ENCODE assay signal across 8 mouse cellular contexts in genomic region chr14:24778748-24779630, GRCm38 (mm10).
A peak's percentile ranks its signal among the peaks of the same experiment; 100 is the strongest.
DNase-seq lines count a peak whose midpoint lies in the region; ATAC-seq and TF ChIP-seq lines count a peak whose summit lies in the region.

No protein-coding gene starts in this region.

- peak; percentile 84 for ATAC-seq in frontal cortex, adult (ENCODE audit: low TSS enrichment)
- ATAC-seq in hematopoietic stem cell, adult 5-6 weeks (replicated peaks in 1 of 2; ENCODE audit: insufficient read depth in 1 of 2, low FRiP score in 2 of 2, low TSS enrichment in 1 of 2, low read depth in 1 of 2, poor library complexity in 2 of 2, severe bottlenecking in 2 of 2): peak; percentile 88 to 93
- ATAC-seq in lung, embryonic 14.5 days (ENCODE audit: insufficient read depth): peak; percentile 97
- ATAC-seq in neutrophil, adult 5-6 weeks (ENCODE audit: extremely low read depth, insufficient number of reproducible peaks, low FRiP score, poor library complexity, severe bottlenecking): peak; percentile 36; the same call in 1 of the 2 replicates

- TF ChIP-seq CTCF in cerebellum, adult 2 months (IDR thresholded peaks at IDR 0.05; ENCODE audit: borderline replicate concordance, insufficient read depth, low read depth, low read length): peak; percentile 67
- peak; percentile 61 for TF ChIP-seq CTCF in lung, embryonic 14.5 days (IDR thresholded peaks at IDR 0.05; ENCODE audit: low read depth)

- H3K27me3 ChIP-seq in cerebellum, adult 2 months (ENCODE audit: control insufficient read depth, insufficient read depth, low read length): no peaks in the 10 kb centered on the region
- H3K27me3 ChIP-seq in lung, embryonic 14.5 days (ENCODE audit: insufficient read depth, low read length): no peaks in the 10 kb centered on the region

- no peaks in the 10 kb centered on the region for H3K36me3 ChIP-seq in ES-E14 (ENCODE audit: control insufficient read depth, insufficient read depth, low read length, poor library complexity, severe bottlenecking)
- no peaks in the 10 kb centered on the region for H3K36me3 ChIP-seq in lung, embryonic 14.5 days (ENCODE audit: insufficient read depth)

- WGBS in cerebellum, adult 2 months: 2% methylated on average over 39 of the region's 39 CpGs
- WGBS in lung, embryonic 14.5 days: under 1% methylated on average over 39 of the region's 39 CpGs

- peak overlapping the region; percentile 62 for H3K9ac ChIP-seq in ES-E14 (ENCODE audit: insufficient read depth, low read depth, low read length, poor library complexity, severe bottlenecking)
- peak overlapping the region; percentile 53 for H3K9ac ChIP-seq in lung, embryonic 14.5 days

- in situ Hi-C loops in ES-E14 (cut with MboI; ENCODE audit: low sequenced_read_pairs in 2 of 2, unreplicated experiment in 2 of 2): no loop called here

- H3K9me3 ChIP-seq in ES-E14 (ENCODE audit: control insufficient read depth, insufficient read depth, low read depth, low read length): no peaks in the 10 kb centered on the region
- no peaks in the 10 kb centered on the region for H3K9me3 ChIP-seq in lung, embryonic 14.5 days (ENCODE audit: low read depth, low read length)

- no peak; the same call in 1 of the 2 replicates for TF ChIP-seq POLR2A in cerebellum, adult 2 months (IDR thresholded peaks at IDR 0.05; ENCODE audit: borderline replicate concordance, insufficient read depth, low read length)

- no peak overlapping the region for H3K27ac ChIP-seq in ES-E14 (ENCODE audit: insufficient read depth, low read depth, low read length, poor library complexity, severe bottlenecking)
- H3K27ac ChIP-seq in cerebellum, adult 2 months (ENCODE audit: insufficient read depth, low read length): peak overlapping the region; percentile 63
- peak overlapping the region; percentile 75 for H3K27ac ChIP-seq in lung, embryonic 14.5 days (ENCODE audit: low read depth)

- peak overlapping the region; percentile 63 to 67 for H3K4me3 ChIP-seq in ES-E14 (ENCODE audit: insufficient read depth in 1 of 2, low read depth in 1 of 2, low read length in 2 of 2, poor library complexity in 1 of 2, severe bottlenecking in 1 of 2)
- H3K4me3 ChIP-seq in cerebellum, adult 2 months (replicated peaks; ENCODE audit: insufficient read depth, low read depth, low read length): peak overlapping the region; percentile 41
- peak overlapping the region; percentile 37 for H3K4me3 ChIP-seq in lung, embryonic 14.5 days (ENCODE audit: low read depth, low read length)

- H3K4me2 ChIP-seq in lung, embryonic 14.5 days: peak overlapping the region; percentile 63

- no peak for DNase-seq in ES-E14 (ENCODE audit: low read depth, low spot score)
- DNase-seq in cerebellum, adult 2 months: peak; percentile 94 to 95
- peak; percentile 91 for DNase-seq in layer of hippocampus, adult 8-10 months (ENCODE audit: low spot score in 2 of 2)
- peak; percentile 90 for DNase-seq in lung, embryonic 14.5 days
- peak; percentile 70 for DNase-seq in testis, postnatal 14 days (ENCODE audit: low spot score)

- H3K4me1 ChIP-seq in ES-E14 (ENCODE audit: control insufficient read depth in 2 of 2, insufficient read depth in 2 of 2, low read length in 2 of 2, poor library complexity in 1 of 2): peaks cover 0 to 5% of the 10 kb centered on the region in 2 experiments; a peak in 1 of 4 replicates
- H3K4me1 ChIP-seq in cerebellum, adult 2 months (ENCODE audit: control insufficient read depth, insufficient read depth, low read length): peaks cover 17% of the 10 kb centered on the region
- H3K4me1 ChIP-seq in lung, embryonic 14.5 days (ENCODE audit: insufficient read depth): no peaks in the 10 kb centered on the region

TF ChIP-seq in ES-E14, 5 proteins besides CTCF, POLR2A, EP300 and RAD21:
- TF ChIP-seq CHD2 (IDR thresholded peaks at IDR 0.05; ENCODE audit: low read depth, low read length) (no peak), ZNF384 (IDR thresholded peaks at IDR 0.05; ENCODE audit: low read depth, low read length) (no peak), HCFC1 (IDR thresholded peaks at IDR 0.05; ENCODE audit: borderline replicate concordance, insufficient read depth, low read length) (no peak), MAFK (IDR thresholded peaks at IDR 0.05; ENCODE audit: insufficient read depth, low read depth, low read length) (no peak), ZC3H11A (IDR thresholded peaks at IDR 0.05; ENCODE audit: borderline replicate concordance, low read depth, low read length) (no peak)

Comparison
In these comparisons a context has a peak if more than half of its experiments do, and no peak if none do; other contexts are left out.
1. ATAC-seq: peak in every context shown above with its lines; median percentile 97 in lung, embryonic 14.5 days; 90 in hematopoietic stem cell, adult 5-6 weeks; 84 in frontal cortex, adult; 36 in neutrophil, adult 5-6 weeks.